Mouse (Mus musculus) forebrain, embryonic 14.5 days (tissue): ENCODE measurements around the gene 4430402I18Rik. TPM values are rescaled to one million over a fixed set of nuclear protein-coding genes. Genes with fewer than 3 reads are reported as not detected.

Source experiments
- ATAC-seq: fragments of 200-750 bp; cut with Nextera tagmentation; 2 replicates; pipeline ENCODE4 v1.8.0; 2017; ENCODE audit warnings: mild to moderate bottlenecking, moderate library complexity
- DNase-seq: peaks from one replicate; pipeline ENCODE4 v3.0.0-alpha.2; 2015; ENCODE audit warnings: low spot score
- H3K27ac ChIP-seq: fragments of 300-500 bp; sonication (generic); 2 replicates; pipeline ENCODE4 v1.5.1; 2014; ENCODE audit warnings: low read depth, mild to moderate bottlenecking, control low read depth, low read length, moderate library complexity
- H3K27me3 ChIP-seq: fragments of 300-500 bp; sonication (generic); replicated peaks from 2 replicates; pipeline ENCODE4 v1.6.1; 2014; ENCODE audit warnings: low read length, control low read depth, mixed read lengths; ENCODE audit not compliant: control insufficient read depth, insufficient read depth
- H3K36me3 ChIP-seq: fragments of 300-500 bp; sonication (generic); 2 replicates; pipeline ENCODE4 v1.6.1; 2014; ENCODE audit warnings: low read length, control low read depth; ENCODE audit not compliant: control insufficient read depth, insufficient read depth
- H3K4me1 ChIP-seq: fragments of 300-500 bp; sonication (generic); 2 replicates; pipeline ENCODE4 v1.6.1; 2014; ENCODE audit warnings: antibody characterized with exemption, low read length, control low read depth; ENCODE audit not compliant: control insufficient read depth, insufficient read depth
- H3K4me2 ChIP-seq: fragments of 300-500 bp; sonication (generic); 2 replicates; pipeline ENCODE4 v1.6.1; 2014; ENCODE audit warnings: mild to moderate bottlenecking, control low read depth, low read length
- H3K4me3 ChIP-seq: fragments of 300-500 bp; sonication (generic); 2 replicates; pipeline ENCODE4 v1.5.1; 2014; ENCODE audit warnings: low read depth, low read length, control low read depth
- H3K9ac ChIP-seq: fragments of 300-500 bp; sonication (generic); 2 replicates; pipeline ENCODE4 v1.6.1; 2014; ENCODE audit warnings: mild to moderate bottlenecking, low read length, control low read depth, moderate library complexity
- H3K9me3 ChIP-seq: fragments of 300-500 bp; sonication (generic); replicated peaks from 2 replicates; pipeline ENCODE4 v1.6.1; 2016; ENCODE audit warnings: low read length, control low read depth, mixed read lengths; ENCODE audit not compliant: control insufficient read depth
- WGBS: fragments of 180-500 bp; shearing (Covaris S2); extraction: QIAGEN DNeasy Blood & Tissue Kit; methylation state at CpG from one replicate; pipeline ENCODE4 v1.1.7; 2014; 5-methylcytosine and 5-hydroxymethylcytosine counted together
- polyA plus RNA-seq: library from polyadenylated mRNA; unstranded; fragments of >200 nt; fragmentation: Nextera tagmentation; extraction: Ambion mirVana; gene quantifications from 2 replicates; pipeline ENCODE4 v1.2.1, GENCODE M21; 2014

Gene 4430402I18Rik
- polyA plus RNA-seq, result 2.0 and 2.1 TPM in 2 replicates

- H3K27ac ChIP-seq, result no peak within 1 kb of the TSS
- no peaks in the 10 kb centered on the region for H3K36me3 ChIP-seq
- DNase-seq (peak; percentile 69), ATAC-seq (peak; percentile 35; the same call in 1 of the 2 replicates)
- H3K9me3 ChIP-seq, result no peaks in the 10 kb centered on the region
- peak within 1 kb of the TSS; percentile 28 for H3K4me2 ChIP-seq
- no peak within 1 kb of the TSS for H3K4me3 ChIP-seq
- no peak within 1 kb of the TSS for H3K9ac ChIP-seq
- no peaks in the 10 kb centered on the region for H3K27me3 ChIP-seq
- peaks cover 18% of the 10 kb centered on the region for H3K4me1 ChIP-seq
- WGBS, result 4% methylated on average over 11 of the region's 11 CpGs
Observed at GRCm38 (mm10) chr19:28967652-28968051, at the start of gene 4430402I18Rik. Gene 4430402I18Rik, minus strand, starts transcription at chr19:28967800.

GRCm38 (mm10) chr19:29016786-29017185 lies 49.2 kb upstream of the 4430402I18Rik start:
- Histone ChIP-seq H3K27me3 (no peaks in the 10 kb centered on the region), H3K4me1 (no peaks in the 10 kb centered on the region), H3K9me3 (no peaks in the 10 kb centered on the region), H3K9ac (no peak overlapping the region), H3K4me2 (no peak overlapping the region), H3K27ac (no peak overlapping the region), H3K36me3 (peaks cover 75% of the 10 kb centered on the region), H3K4me3 (no peak overlapping the region)
- DNase-seq, result no peak
- ATAC-seq, result no peak
- WGBS, result 87% methylated on average over 5 of the region's 5 CpGs

- no peak for DNase-seq
- H3K36me3 ChIP-seq, result peaks cover 75% of the 10 kb centered on the region
- no peak overlapping the region for H3K9ac ChIP-seq
- H3K9me3 ChIP-seq, result no peaks in the 10 kb centered on the region
- no peak overlapping the region for H3K27ac ChIP-seq
- H3K27me3 ChIP-seq, result no peaks in the 10 kb centered on the region
- WGBS, result 92% methylated on average over 5 of the region's 5 CpGs
- no peak for ATAC-seq
- no peaks in the 10 kb centered on the region for H3K4me1 ChIP-seq
- no peak overlapping the region for H3K4me2 ChIP-seq
- no peak overlapping the region for H3K4me3 ChIP-seq
Observed at GRCm38 (mm10) chr19:29016204-29016765, 48.7 kb upstream of the 4430402I18Rik start.

- Histone ChIP-seq H3K9ac (no peak overlapping the region), H3K36me3 (peaks cover 72% of the 10 kb centered on the region)
Observed at GRCm38 (mm10) chr19:29015410-29016203, 48.0 kb upstream of the 4430402I18Rik start.

GRCm38 (mm10) chr19:29014466-29015055 lies 47.0 kb upstream of the 4430402I18Rik start:
- DNase-seq (no peak), ATAC-seq (no peak)
- no peaks in the 10 kb centered on the region for H3K9me3 ChIP-seq

More at GRCm38 (mm10) chr19:29015410-29016203, 48.0 kb upstream of the 4430402I18Rik start:
- WGBS, result 92% methylated on average over 8 of the region's 8 CpGs
- ATAC-seq (no peak), DNase-seq (no peak)
- Histone ChIP-seq H3K27ac (no peak overlapping the region), H3K4me3 (no peak overlapping the region), H3K9me3 (no peaks in the 10 kb centered on the region), H3K27me3 (no peaks in the 10 kb centered on the region), H3K4me2 (no peak overlapping the region), H3K4me1 (no peaks in the 10 kb centered on the region)

GRCm38 (mm10) chr19:29011355-29011990 lies 43.9 kb upstream of the 4430402I18Rik start:
- no peaks in the 10 kb centered on the region for H3K9me3 ChIP-seq
- DNase-seq (no peak), ATAC-seq (no peak)
- 90% methylated on average over 12 of the region's 12 CpGs for WGBS
- H3K36me3 ChIP-seq, result peaks cover 68% of the 10 kb centered on the region
- H3K4me3 ChIP-seq, result no peak overlapping the region
- no peak overlapping the region for H3K27ac ChIP-seq
- no peaks in the 10 kb centered on the region for H3K4me1 ChIP-seq
- no peak overlapping the region for H3K9ac ChIP-seq
- no peak overlapping the region for H3K4me2 ChIP-seq
- H3K27me3 ChIP-seq, result no peaks in the 10 kb centered on the region

More at GRCm38 (mm10) chr19:29014466-29015055, 47.0 kb upstream of the 4430402I18Rik start:
- 89% methylated on average over 5 of the region's 5 CpGs for WGBS
- Histone ChIP-seq H3K9ac (no peak overlapping the region), H3K4me3 (no peak overlapping the region), H3K27me3 (no peaks in the 10 kb centered on the region), H3K36me3 (peaks cover 66% of the 10 kb centered on the region), H3K4me2 (no peak overlapping the region), H3K4me1 (no peaks in the 10 kb centered on the region), H3K27ac (no peak overlapping the region)

GRCm38 (mm10) chr19:29009046-29009445 lies 41.4 kb upstream of the 4430402I18Rik start:
- no peak for ATAC-seq
- Histone ChIP-seq H3K9me3 (no peaks in the 10 kb centered on the region), H3K4me1 (no peaks in the 10 kb centered on the region), H3K36me3 (peaks cover 50% of the 10 kb centered on the region), H3K4me2 (no peak overlapping the region), H3K27me3 (no peaks in the 10 kb centered on the region), H3K9ac (no peak overlapping the region), H3K27ac (no peak overlapping the region), H3K4me3 (no peak overlapping the region)
- 94% methylated on average over 11 of the region's 11 CpGs for WGBS
- no peak for DNase-seq

GRCm38 (mm10) chr19:29008069-29008706 lies 40.6 kb upstream of the 4430402I18Rik start:
- WGBS, result 88% methylated on average over 3 of the region's 3 CpGs
- ATAC-seq (no peak), DNase-seq (no peak)
- Histone ChIP-seq H3K4me1 (no peaks in the 10 kb centered on the region), H3K9ac (no peak overlapping the region), H3K4me2 (no peak overlapping the region), H3K27me3 (no peaks in the 10 kb centered on the region), H3K9me3 (no peaks in the 10 kb centered on the region), H3K36me3 (peaks cover 43% of the 10 kb centered on the region), H3K4me3 (no peak overlapping the region), H3K27ac (no peak overlapping the region)
